Mouse (Mus musculus): Measurements from ENCODE around the gene Sema4c.
"Not testable (repeated sequence)": the region's sequence is repeated elsewhere in the genome, so short reads cannot be mapped to it uniquely, and the experiment has no call there.

The Sema4c gene

GRCm38 (mm10) chr1:36554633-36555399, 3.3 kb downstream of the Sema4c start:
- no peak for DNase-seq

GRCm38 (mm10) chr1:36552506-36552905, 5.6 kb downstream of the Sema4c start:
- DNase-seq: no peak

- DNase-seq: no peak
These were observed 6.2 kb downstream of the Sema4c start for GRCm38 (mm10) chr1:36551904-36552303.

GRCm38 (mm10) chr1:36550075-36550863, 7.9 kb downstream of the Sema4c start:
- DNase-seq: no peak

GRCm38 (mm10) chr1:36549491-36549890, 8.7 kb downstream of the Sema4c start:
- no peak for DNase-seq

GRCm38 (mm10) chr1:36548771-36549170, 9.4 kb downstream of the Sema4c start:
- DNase-seq: no peak

- peak; percentile 56 for DNase-seq
These were observed 10.1 kb downstream of the Sema4c start for GRCm38 (mm10) chr1:36547981-36548598.

GRCm38 (mm10) chr1:36546888-36547471, 11.2 kb downstream of the Sema4c start, which contains the start of gene Ankrd39:
Gene Ankrd39 (minus strand): TSS chr1:36547445.
- peak; percentile 96 for DNase-seq

- no peak for DNase-seq
These were observed 12.1 kb downstream of the Sema4c start for GRCm38 (mm10) chr1:36545845-36546600.

GRCm38 (mm10) chr1:36545382-36545781, 12.8 kb downstream of the Sema4c start:
- DNase-seq: no peak

- DNase-seq: no peak
These were observed 15.2 kb downstream of the Sema4c start for GRCm38 (mm10) chr1:36542925-36543324.

GRCm38 (mm10) chr1:36541844-36542243, 16.3 kb downstream of the Sema4c start:
- no peak for DNase-seq

- DNase-seq: no peak
These were observed 17.3 kb downstream of the Sema4c start for GRCm38 (mm10) chr1:36540807-36541206.

- no peak for DNase-seq
These were observed 18.0 kb downstream of the Sema4c start for GRCm38 (mm10) chr1:36540132-36540531.

GRCm38 (mm10) chr1:36539186-36539585, 19.0 kb downstream of the Sema4c start, which contains the start of gene Gm42417:
Gene Gm42417 (minus strand): TSS chr1:36539429.
- DNase-seq: no peak

GRCm38 (mm10) chr1:36538727-36539126, 19.4 kb downstream of the Sema4c start:
- DNase-seq: no peak

GRCm38 (mm10) chr1:36536783-36537182, 21.4 kb downstream of the Sema4c start, which contains the start of gene Ankrd23:
Gene Ankrd23 (minus strand): TSS chr1:36536883.
- DNase-seq: not testable (repeated sequence)

- DNase-seq: no peak
These were observed 21.8 kb downstream of the Sema4c start for GRCm38 (mm10) chr1:36536397-36536728.

- DNase-seq: no peak
These were observed 22.4 kb downstream of the Sema4c start for GRCm38 (mm10) chr1:36535477-36536396.

GRCm38 (mm10) chr1:36534595-36535058, 23.5 kb downstream of the Sema4c start:
- no peak for DNase-seq

- no peak for DNase-seq
These were observed 24.6 kb downstream of the Sema4c start for GRCm38 (mm10) chr1:36533546-36533945.

Data from right cerebral cortex, postnatal 14 days (tissue).